Mouse (Mus musculus) activated CD4-positive, CD25-positive, alpha-beta regulatory T cell, adult 4 months (primary cell): ENCODE data around the gene Arg1. TPM values are rescaled to one million over a fixed set of nuclear protein-coding genes. Genes with fewer than 3 reads are reported as not detected.
A peak's percentile ranks its signal among the peaks of the same experiment; 100 is the strongest.

Source experiments
- ATAC-seq: one replicate; pipeline ENCODE4 v1.8.0; 2017
- polyA plus RNA-seq, 2 experiments: library from polyadenylated mRNA; unstranded; fragments of 100-300 nt; shearing (Covaris generic); gene quantifications; one replicate each; pipeline ENCODE4 v1.2.1; 2017

Gene Arg1
- polyA plus RNA-seq, 2 experiments from 2014 or later = 1.2 TPM

DNA sequence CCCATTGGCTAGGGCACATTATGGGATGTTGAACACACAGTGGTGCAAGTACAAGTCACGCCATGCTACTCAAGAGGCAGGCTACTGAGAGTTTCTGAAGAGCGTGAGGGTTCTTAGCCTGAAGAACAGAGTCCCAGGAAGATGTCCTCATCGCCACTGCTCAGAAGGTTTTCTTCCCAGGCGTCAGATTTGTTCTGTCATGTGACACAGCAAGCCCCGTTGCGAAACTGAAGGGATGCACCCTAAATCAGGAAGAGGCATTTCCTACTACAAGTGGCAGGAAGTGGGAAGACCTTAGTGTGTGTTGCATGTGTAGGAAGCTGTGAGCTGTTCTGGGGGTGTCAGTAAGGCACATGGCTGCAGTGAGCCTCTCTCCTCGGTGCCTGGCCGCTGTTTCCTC, 16.1 kb downstream of the Arg1 start:
- no peak for ATAC-seq

DNA sequence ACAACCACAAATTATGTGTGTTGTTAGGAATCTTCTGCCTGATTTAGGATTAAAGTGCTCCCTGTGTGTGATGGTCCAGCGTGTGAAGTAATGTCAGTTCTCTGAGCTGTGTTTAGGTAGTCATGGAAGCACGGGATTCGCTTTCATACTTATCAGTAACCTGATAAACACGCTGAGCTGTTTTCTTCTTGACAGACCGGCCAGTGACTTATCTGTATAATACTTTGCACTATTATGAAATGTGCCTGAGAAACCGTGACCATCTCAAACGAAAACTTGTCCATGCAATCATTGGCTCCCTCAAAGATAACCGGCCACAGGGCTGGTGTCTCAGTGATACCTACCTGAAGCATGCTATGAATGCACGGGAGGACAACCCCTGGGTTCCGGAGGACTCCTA, 21.7 kb downstream of the Arg1 start:
- no peak for ATAC-seq

DNA sequence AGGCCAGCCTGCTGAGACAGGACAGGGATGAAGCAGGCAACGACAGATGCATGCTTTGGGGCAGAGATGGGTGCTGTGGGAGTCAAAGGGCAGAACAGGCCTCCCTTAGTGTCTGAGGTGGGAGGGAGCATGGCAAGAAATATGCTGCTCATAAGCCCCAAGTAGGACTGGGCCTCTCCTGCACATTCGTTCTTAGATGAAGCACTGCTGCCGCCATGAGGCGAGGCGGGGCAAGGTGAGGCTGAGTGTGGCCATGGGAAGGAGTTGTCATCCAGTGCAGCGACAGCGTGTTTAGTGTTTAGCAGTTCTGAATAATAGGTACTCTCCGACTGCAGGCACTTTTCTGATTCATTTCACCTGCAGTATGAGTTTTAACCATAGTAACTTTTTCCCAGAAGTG, 31.4 kb downstream of the Arg1 start:
- no peak for ATAC-seq

DNA sequence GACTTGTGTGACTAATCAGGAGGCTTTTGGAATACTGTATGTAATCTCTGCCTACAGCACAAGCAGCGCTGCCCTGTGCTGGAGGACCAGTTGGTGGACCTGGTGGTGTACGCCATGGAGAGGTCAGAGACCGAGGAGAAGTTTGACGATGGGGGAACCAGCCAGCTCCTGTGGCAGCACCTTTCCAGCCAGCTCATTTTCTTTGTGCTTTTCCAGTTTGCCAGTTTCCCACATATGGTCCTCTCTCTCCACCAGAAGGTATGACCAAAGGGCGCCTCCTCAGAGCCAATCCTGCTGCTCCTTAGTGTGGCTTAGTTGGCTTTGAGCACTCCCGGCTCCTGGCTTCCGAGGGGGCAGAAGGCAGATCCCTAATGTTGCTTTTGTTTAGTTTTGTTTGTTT, 38.9 kb downstream of the Arg1 start:
- ATAC-seq = no peak

DNA sequence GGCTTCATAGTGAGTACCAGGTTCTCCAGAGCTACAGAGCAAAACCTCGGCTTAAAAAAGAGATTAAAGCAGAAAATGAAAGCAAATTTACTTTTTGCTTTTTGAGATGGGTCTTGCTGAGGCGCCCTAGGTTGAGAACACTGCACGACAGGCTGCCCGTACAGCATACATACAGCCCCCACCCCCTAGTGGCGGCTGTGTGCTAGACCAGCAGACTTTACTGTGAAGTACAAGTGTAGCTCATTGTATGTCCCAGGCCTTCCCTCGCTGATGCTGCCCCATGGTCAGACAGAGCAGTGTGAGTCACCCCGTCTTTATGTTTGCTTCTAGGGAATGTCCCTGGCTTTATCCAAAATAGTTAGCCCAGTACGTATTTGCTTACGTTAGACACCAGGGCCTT, 41.3 kb downstream of the Arg1 start:
- ATAC-seq = no peak

DNA sequence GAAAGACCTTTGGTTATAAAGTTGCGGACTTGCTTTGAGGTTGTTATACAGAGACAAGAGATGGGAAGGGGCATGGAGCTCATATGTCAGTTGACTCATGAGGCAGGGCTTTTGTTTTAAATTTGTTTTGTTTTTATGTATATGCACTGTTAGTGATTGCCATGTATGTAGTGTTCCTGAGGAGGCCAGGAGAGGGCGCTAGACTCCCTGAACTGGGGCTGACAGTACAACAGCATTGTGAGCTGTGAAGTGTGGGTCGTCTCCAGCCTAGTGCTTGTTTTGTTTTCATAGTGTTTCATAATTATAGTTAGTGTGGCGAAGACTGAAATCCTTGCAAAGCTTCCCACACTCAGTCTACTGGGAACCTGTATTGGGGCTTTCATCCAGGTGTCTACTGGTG, 53.7 kb downstream of the Arg1 start:
- no peak for ATAC-seq

DNA sequence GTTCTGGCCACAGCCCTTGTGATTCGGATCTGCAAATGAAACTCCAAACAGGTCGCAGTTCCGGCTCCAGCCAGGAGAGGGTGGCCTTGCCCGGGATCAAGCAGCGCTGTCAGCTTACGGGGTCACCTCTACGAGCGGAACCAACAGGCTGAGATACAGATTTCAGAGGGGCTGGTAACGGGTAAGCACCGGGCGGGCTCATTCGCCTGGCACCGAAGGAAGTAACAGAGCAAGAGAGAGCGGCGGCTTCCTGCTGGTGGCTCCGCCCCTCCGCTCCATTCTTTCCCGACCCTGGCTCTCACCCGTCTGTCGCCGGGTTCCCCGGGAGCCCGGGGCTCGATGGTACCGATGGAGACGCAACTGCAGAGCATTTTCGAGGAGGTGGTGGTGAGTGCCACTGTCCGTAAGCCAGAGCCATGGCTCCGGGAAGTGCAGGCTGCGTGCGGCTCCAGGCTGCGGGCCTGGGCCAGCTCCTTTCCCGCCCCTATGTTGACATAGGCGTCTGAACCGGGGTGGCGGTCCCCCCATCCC, 57.5 kb downstream of the Arg1 start, which contains the start of gene Med23:
Med23 (plus strand) TSS at position 227 of the 531 bp plus-strand sequence.
- peak; percentile 100 for ATAC-seq

Other genes with a start within 250 kb of the Arg1 start
- 10 to 100 TPM; 12.1 to 13.2 TPM for gene Enpp1, start 215.3 kb downstream of the Arg1 start, polyA plus RNA-seq
- under 1 TPM in 1 of 2 experiments, not detected in 1; 0.08 TPM for gene Enpp3, start 84.7 kb downstream of the Arg1 start, polyA plus RNA-seq
- 10 to 100 TPM; 18.4 to 22.6 TPM for gene Med23, start 57.5 kb downstream of the Arg1 start, polyA plus RNA-seq